Mouse (Mus musculus): ENCODE measurements around the gene Etv6. TPM values are rescaled to one million over a fixed set of nuclear protein-coding genes. Genes with fewer than 3 reads are reported as not detected.

Gene Etv6
- polyA plus RNA-seq, 1 experiment from 2014 or later = 13.8 TPM

DNA sequence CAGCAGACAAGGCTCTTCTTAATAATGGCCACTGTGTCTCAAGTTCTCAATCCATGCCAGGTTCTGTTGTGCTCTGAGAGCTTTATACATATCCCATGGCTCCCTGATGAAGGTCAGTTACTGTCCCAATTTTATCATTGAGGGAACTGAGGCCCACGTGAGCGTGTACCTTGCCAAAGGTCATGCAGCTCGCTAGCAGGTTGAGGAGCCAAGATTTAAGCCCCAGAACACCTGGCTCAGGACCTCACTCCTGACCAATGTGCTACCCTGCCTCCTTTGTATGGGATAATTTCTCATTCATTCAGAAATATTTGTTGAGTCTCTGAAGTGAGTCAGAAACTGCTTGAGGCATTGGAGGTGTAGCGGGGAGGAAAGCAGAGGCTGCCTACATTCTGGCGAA, 170.8 kb downstream of the Etv6 start:
- no peaks in the 10 kb centered on the region for H3K27me3 ChIP-seq (replicated peaks)
- no peak overlapping the region for H3K4me2 ChIP-seq
- WGBS = 86% methylated on average over 5 of the region's 5 CpGs
- no peak for ATAC-seq (ENCODE audit: insufficient read depth, low FRiP score, low read depth)
- H3K27ac ChIP-seq = no peak overlapping the region
- H3K9me3 ChIP-seq = no peaks in the 10 kb centered on the region
- no peak overlapping the region for H3K9ac ChIP-seq
- no peaks in the 10 kb centered on the region for H3K36me3 ChIP-seq
- peaks cover 13% of the 10 kb centered on the region; the same call in 1 of the 2 replicates for H3K4me1 ChIP-seq
- no peak overlapping the region for H3K4me3 ChIP-seq (replicated peaks)

DNA sequence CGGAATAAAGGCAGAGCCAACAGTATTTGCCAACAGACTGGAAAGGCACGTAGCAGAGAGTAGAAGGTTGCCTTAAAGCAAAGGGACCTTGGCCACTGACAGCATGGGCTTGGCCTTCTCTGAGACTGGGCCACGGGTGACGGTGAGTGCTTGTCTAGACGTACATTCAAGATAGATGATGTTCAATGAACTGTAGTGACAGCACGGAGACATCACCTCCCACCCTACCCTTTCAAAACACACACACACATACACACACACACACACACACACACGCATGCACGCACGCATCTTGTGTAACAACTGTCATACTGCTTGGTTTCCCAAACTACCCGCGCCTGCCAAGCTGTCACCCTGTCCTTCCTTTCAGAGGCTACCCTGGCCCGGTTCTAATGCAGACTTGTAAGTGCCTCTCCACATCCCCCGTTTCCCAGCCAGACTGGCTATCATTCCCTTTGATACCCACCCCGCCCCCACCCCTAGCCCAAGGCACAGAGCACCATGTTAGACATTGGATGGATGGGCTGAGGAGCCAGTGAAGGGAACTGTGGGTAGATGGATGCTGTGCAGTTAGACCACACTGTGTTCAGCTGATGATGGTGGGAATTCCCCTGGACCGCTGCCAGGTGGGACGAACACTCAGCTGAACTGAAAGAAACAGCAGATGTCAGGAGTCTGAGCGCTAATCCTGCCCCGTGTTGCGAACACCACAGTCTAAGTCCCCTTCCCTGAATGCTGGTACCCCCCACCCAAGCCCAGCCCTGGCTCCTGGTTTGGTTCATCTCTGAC, 172.1 kb downstream of the Etv6 start:
- no peak overlapping the region for H3K9ac ChIP-seq
- peak; percentile 65; the same call in 1 of the 2 replicates for ATAC-seq (ENCODE audit: insufficient read depth, low FRiP score, low read depth)
- peak overlapping the region; percentile 6 for H3K4me2 ChIP-seq

DNA sequence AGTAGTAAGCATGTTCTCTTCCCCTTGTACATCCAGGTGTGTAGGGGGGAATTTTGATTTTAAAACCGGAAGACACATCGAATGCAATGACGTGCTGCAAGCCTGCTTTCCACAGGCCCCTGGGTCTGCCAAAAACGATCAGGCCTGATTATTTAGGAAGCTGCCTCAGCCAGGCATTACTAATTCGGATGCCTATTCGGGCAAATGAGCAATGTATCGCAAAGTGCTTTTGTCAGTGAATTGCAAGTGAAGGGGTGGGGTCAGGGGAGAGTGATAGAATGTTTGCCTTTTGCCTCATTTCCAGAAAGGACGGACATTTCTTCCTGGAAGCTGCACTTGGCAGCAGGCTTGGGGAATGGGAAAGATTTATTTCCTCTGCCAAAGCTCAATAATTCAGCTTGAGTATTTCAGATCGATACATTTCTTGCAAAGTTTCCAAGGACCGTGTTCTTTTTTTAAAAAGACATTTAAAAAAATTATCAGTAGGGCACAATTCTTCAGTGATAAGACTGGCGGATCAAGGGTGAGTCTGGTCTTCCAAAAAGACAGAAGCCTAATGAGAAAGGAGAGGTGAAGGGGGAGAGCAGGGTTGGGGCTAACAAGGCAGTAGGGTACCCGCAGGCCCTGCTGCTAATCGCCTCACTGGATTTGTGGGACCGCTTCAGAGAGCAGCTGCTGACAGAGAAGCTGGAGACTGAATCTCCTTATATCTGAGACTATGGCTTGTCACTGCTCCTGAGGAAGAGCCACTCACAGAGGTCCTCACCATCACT, 172.9 kb downstream of the Etv6 start:
- Histone ChIP-seq H3K4me3 (replicated peaks) (no peak overlapping the region), H3K4me2 (peak overlapping the region; percentile 6), H3K27me3 (replicated peaks) (no peaks in the 10 kb centered on the region), H3K9ac (no peak overlapping the region), H3K9me3 (no peaks in the 10 kb centered on the region), H3K4me1 (peaks cover 13% of the 10 kb centered on the region; the same call in 1 of the 2 replicates), H3K36me3 (no peaks in the 10 kb centered on the region), H3K27ac (peak overlapping the region; percentile 27; the same call in 1 of the 2 replicates)
- 52% methylated on average over 14 of the region's 14 CpGs for WGBS
- ATAC-seq (ENCODE audit: insufficient read depth, low FRiP score, low read depth) = no peak

More for the DNA sequence above, 172.1 kb downstream of the Etv6 start:
- H3K4me1 ChIP-seq = peaks cover 13% of the 10 kb centered on the region; the same call in 1 of the 2 replicates
- H3K36me3 ChIP-seq = no peaks in the 10 kb centered on the region
- H3K27me3 ChIP-seq (replicated peaks) = no peaks in the 10 kb centered on the region
- H3K4me3 ChIP-seq (replicated peaks) = no peak overlapping the region
- H3K9me3 ChIP-seq = no peaks in the 10 kb centered on the region
- H3K27ac ChIP-seq = peak overlapping the region; percentile 28; the same call in 1 of the 2 replicates
- 67% methylated on average over 19 of the region's 19 CpGs for WGBS

DNA sequence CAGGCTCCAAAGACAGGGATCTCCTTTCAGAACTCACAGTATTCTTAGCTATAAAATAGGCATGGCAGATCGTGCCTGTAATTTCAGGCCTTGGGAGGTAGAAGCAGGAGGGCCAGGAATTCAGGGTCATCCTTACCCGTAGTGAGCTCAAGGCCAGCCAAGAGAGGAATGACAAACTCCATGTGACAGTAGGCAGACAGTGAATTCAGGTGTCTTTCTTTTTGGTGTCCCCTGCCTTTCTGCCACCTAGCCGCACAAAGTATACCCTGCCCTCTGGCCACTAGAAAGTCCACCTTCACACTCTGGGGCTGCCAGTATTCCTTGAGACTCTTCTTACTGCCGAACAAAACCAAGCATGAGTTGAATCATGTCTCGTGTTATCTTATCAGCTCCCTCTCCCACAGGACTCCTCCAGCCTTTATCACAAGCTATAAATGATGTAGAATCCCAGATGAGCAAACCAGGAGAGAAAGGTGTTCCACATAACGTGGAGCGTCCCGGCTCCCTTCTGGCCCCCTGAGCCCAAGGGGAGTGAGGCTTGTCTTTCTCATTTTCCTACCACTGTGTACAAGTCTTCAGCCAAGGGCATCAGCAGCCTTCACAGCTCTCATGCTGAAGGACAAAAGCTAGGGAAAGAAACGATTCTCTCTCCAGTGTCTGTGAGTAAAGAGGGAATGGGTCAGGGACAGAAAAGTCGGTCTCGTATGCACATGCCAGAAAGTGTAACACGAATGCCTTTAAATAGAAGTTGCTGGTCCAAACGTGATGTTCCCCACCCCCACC, 175.4 kb downstream of the Etv6 start:
- Histone ChIP-seq H3K4me1 (peaks cover 13% of the 10 kb centered on the region; the same call in 1 of the 2 replicates), H3K36me3 (no peaks in the 10 kb centered on the region), H3K9ac (no peak overlapping the region), H3K4me2 (no peak overlapping the region), H3K9me3 (no peaks in the 10 kb centered on the region), H3K27ac (no peak overlapping the region), H3K27me3 (replicated peaks) (no peaks in the 10 kb centered on the region), H3K4me3 (replicated peaks) (no peak overlapping the region)
- ATAC-seq (ENCODE audit: insufficient read depth, low FRiP score, low read depth) = no peak
- 78% methylated on average over 13 of the region's 13 CpGs for WGBS

DNA sequence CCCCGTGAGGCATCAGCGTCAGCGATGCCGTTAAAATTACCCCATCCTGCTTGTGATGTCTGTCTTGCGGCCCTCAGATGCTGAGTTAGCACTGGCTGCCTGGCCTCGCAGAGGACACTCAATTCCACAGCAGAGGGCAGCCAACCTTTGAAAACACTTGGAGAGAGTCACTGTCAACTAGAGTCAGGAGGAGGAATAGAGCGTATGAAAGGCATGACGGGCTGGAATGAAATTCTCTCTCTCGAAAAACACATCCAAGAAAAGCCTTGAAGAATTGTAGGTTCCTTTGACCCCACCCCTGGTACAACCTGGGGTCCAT, 175.9 kb downstream of the Etv6 start:
- Histone ChIP-seq H3K4me2 (no peak overlapping the region), H3K27ac (no peak overlapping the region), H3K9me3 (no peaks in the 10 kb centered on the region), H3K4me1 (peaks cover 13% of the 10 kb centered on the region; the same call in 1 of the 2 replicates), H3K36me3 (no peaks in the 10 kb centered on the region), H3K27me3 (replicated peaks) (no peaks in the 10 kb centered on the region), H3K4me3 (replicated peaks) (no peak overlapping the region), H3K9ac (no peak overlapping the region)
- 80% methylated on average over 9 of the region's 9 CpGs for WGBS
- no peak for ATAC-seq (ENCODE audit: insufficient read depth, low FRiP score, low read depth)

DNA sequence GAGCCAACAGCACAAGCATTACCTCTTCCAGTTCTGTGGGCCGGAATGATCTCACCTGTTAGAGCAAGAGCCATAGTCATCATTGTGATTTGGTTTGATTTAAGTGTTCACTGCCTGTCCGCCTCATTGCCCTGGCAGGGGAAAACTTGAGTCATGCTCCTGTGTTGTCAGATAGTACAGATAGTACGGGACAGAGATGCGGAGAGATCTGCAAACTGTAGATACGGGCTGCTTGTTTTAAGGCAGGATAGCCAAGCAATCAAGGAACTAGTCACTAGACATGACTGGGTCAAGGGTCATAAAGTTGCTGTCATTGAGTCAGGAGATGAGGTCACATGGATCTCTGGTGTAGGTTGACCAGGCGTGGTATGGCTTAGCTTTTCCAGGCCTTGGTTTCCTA, 182.2 kb downstream of the Etv6 start:
- Histone ChIP-seq H3K36me3 (no peaks in the 10 kb centered on the region), H3K27me3 (replicated peaks) (no peaks in the 10 kb centered on the region), H3K4me1 (peaks cover 25% of the 10 kb centered on the region), H3K9ac (no peak overlapping the region), H3K27ac (no peak overlapping the region), H3K4me3 (replicated peaks) (no peak overlapping the region), H3K4me2 (no peak overlapping the region), H3K9me3 (no peaks in the 10 kb centered on the region)
- ATAC-seq (ENCODE audit: insufficient read depth, low FRiP score, low read depth) = no peak
- 88% methylated on average over 6 of the region's 6 CpGs for WGBS

DNA sequence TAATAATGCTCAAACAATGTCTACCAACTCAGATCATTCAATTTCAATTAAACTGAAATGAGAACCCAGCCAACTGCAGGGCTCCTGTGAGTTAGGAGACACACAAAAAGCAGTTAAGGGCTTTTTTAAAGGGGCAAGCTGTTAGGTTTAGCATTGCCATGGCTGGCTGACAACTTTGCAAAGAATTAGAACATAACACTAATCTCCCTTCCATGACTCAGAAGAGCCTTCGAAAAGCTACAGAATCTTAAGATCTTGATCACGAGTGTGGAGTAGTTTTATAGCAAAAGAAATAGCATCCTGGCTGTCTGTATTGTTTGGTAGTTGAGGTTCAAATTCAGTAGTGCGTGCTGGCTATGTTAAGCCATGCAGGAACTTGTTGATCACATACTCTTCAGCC, 182.9 kb downstream of the Etv6 start:
- H3K9ac ChIP-seq = no peak overlapping the region
- ATAC-seq (ENCODE audit: insufficient read depth, low FRiP score, low read depth) = no peak
- no peak overlapping the region for H3K4me2 ChIP-seq
- no peaks in the 10 kb centered on the region for H3K36me3 ChIP-seq
- H3K4me3 ChIP-seq (replicated peaks) = no peak overlapping the region
- peaks cover 25% of the 10 kb centered on the region for H3K4me1 ChIP-seq
- WGBS = 82% methylated on average over 3 of the region's 3 CpGs
- H3K27ac ChIP-seq = no peak overlapping the region
- H3K27me3 ChIP-seq (replicated peaks) = no peaks in the 10 kb centered on the region
- no peaks in the 10 kb centered on the region for H3K9me3 ChIP-seq

DNA sequence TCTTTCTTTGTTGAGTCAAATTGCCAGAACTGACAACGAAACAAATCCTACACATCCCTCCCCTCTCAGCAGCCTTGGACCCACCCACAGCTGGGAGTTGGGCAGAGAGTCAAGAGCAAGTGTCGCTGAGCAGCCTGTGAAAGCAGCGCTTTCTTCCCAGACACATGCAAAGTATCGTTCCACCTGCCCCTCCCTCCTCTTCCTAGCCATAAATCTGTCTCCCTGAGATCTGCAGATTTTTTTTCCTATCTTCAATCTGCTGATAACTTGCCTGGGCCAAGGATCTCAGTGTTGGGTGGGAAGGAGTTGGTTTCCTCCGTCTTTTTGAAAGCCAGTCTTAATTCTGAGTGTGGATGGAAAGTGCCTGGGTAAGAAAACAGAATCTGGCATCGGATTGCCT, 183.9 kb downstream of the Etv6 start:
- ATAC-seq (ENCODE audit: insufficient read depth, low FRiP score, low read depth) = no peak
- no peak overlapping the region for H3K9ac ChIP-seq
- H3K27ac ChIP-seq = no peak overlapping the region
- H3K27me3 ChIP-seq (replicated peaks) = no peaks in the 10 kb centered on the region
- H3K36me3 ChIP-seq = no peaks in the 10 kb centered on the region
- H3K4me2 ChIP-seq = no peak overlapping the region
- H3K9me3 ChIP-seq = no peaks in the 10 kb centered on the region
- 31% methylated on average over 6 of the region's 6 CpGs for WGBS
- peaks cover 25% of the 10 kb centered on the region for H3K4me1 ChIP-seq
- no peak overlapping the region for H3K4me3 ChIP-seq (replicated peaks)

DNA sequence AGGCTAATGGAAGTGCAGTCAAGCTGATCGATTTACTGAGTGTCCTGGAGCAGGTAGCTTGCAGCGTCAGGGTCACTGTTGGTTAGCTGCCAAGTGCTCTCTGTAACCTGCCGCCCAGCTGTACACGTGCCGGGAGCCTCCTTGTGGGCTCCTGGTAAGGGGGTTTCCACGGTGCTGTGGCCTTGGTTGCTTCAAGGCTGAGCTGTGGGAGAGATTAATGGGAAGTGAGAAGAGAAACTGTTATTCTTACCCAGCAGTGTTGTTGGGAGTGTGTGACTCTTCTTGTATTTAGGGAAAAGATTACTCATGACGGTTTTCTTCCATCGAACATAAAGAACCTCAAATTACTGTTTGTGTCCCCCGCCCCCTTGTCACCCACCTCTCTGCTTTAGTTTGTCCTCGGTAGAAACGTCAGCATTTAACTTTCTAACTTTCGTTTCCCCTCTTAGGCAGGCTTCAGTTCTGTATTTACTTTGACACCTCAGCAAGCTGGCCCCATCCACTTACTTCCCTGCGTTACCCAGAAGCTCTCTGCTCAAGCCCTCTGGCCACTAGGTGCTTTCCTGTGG, 184.8 kb downstream of the Etv6 start:
- 53% methylated on average over 13 of the region's 13 CpGs for WGBS

DNA sequence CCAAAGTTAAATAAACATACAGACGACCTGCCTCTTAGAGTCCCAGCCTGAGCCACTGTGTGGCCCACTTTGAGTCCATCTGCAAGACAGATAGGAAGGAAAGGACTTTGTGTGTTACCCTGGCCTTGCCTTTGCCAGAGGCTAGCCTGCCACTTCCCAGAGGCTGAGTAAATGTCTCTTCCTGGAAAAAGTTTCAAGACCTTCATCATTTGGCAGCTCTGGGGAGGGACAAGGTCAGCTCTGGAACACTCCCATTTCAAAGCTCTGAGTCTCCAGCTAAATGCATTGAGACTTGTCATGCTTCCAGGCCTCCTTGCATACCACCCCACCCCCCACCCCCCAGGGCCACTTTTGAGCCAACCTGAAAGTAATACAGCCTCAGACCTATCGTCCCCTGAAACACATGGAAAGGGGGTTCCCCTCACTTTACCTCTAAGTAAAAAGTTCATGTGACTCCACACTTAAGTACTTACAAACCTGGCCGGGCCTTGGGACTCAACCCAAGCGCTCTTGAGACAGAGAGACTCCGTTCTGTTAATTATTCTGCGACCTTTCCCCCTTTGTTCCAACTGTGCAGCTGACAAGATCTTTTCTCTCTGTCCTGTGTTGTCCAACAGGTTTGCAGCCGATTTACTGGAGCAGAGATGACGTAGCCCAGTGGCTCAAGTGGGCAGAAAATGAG, 186.9 kb downstream of the Etv6 start:
- peaks cover 25% of the 10 kb centered on the region for H3K4me1 ChIP-seq
- H3K27ac ChIP-seq = peak overlapping the region; percentile 9; the same call in 1 of the 2 replicates
- ATAC-seq (ENCODE audit: insufficient read depth, low FRiP score, low read depth) = no peak

More for the DNA sequence above, 184.8 kb downstream of the Etv6 start:
- H3K27ac ChIP-seq = peak overlapping the region; percentile 33
- H3K36me3 ChIP-seq = no peaks in the 10 kb centered on the region
- H3K4me2 ChIP-seq = no peak overlapping the region
- no peak overlapping the region for H3K4me3 ChIP-seq (replicated peaks)
- no peaks in the 10 kb centered on the region for H3K9me3 ChIP-seq
- H3K9ac ChIP-seq = no peak overlapping the region
- ATAC-seq (ENCODE audit: insufficient read depth, low FRiP score, low read depth) = 0 out of 2 replicates have a peak, but pooled peaks have one; percentile 67
- no peaks in the 10 kb centered on the region for H3K27me3 ChIP-seq (replicated peaks)
- peaks cover 25% of the 10 kb centered on the region for H3K4me1 ChIP-seq

DNA sequence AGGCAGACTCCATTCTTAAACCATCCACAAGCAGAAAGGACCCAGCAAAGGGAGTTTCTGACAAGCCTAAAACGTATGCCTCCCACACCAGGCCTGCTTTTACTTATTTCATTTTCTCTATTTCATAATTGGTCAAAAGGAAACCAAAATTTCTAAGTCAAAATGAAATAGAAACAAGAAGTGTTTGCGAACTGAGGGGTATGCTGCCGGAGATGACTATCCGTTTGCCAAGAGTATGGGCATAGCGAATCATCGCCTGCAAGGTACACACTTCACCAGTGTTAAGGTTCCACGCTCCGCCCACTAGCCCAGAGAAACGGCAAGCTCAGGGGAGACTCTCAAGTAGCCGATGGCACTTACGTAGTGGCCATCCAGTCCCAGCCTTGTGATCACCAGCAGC, 190.1 kb downstream of the Etv6 start:
- WGBS = 91% methylated on average over 11 of the region's 11 CpGs
- H3K9me3 ChIP-seq = no peaks in the 10 kb centered on the region
- H3K4me1 ChIP-seq = peaks cover 9% of the 10 kb centered on the region; the same call in 1 of the 2 replicates
- H3K27me3 ChIP-seq (replicated peaks) = no peaks in the 10 kb centered on the region
- H3K9ac ChIP-seq = no peak overlapping the region
- 0 out of 2 replicates have a peak, but pooled peaks cover 5% of the 10 kb centered on the region for H3K36me3 ChIP-seq
- ATAC-seq (ENCODE audit: insufficient read depth, low FRiP score, low read depth) = no peak
- H3K4me2 ChIP-seq = no peak overlapping the region
- no peak overlapping the region for H3K27ac ChIP-seq
- H3K4me3 ChIP-seq (replicated peaks) = no peak overlapping the region

More for the DNA sequence above, 186.9 kb downstream of the Etv6 start:
- H3K9me3 ChIP-seq = no peaks in the 10 kb centered on the region
- no peak overlapping the region for H3K9ac ChIP-seq
- no peaks in the 10 kb centered on the region for H3K36me3 ChIP-seq
- H3K4me2 ChIP-seq = no peak overlapping the region
- H3K4me3 ChIP-seq (replicated peaks) = no peak overlapping the region
- 61% methylated on average over 8 of the region's 8 CpGs for WGBS
- H3K27me3 ChIP-seq (replicated peaks) = no peaks in the 10 kb centered on the region
